In genomic region chr2:180031270-180031669, GRCm38 (mm10) we compare ENCODE assay signal across 23 mouse cellular contexts. TPM values are rescaled to one million over a fixed set of nuclear protein-coding genes. Genes with fewer than 3 reads are reported as not detected.
A peak's percentile ranks its signal among the peaks of the same experiment; 100 is the strongest.
DNase-seq lines count a peak whose midpoint lies in the region; ATAC-seq lines count a peak whose summit lies in the region.
"Had no signal": no experiment of that assay in that cellular context is flagged by ENCODE, and none has a peak within 500 bp of the region (broad histone marks: within the 10 kb centered on the region; RNA-seq: fewer than 3 reads in every experiment).

No protein-coding gene starts in this region.

- H3K36me3 ChIP-seq in heart, embryonic 12.5 days: peaks cover 85% of the 10 kb centered on the region
- peaks cover 92% of the 10 kb centered on the region for H3K36me3 ChIP-seq in heart, embryonic 10.5 days
- peaks cover 88% of the 10 kb centered on the region for H3K36me3 ChIP-seq in kidney, embryonic 15.5 days
- peaks cover 85% of the 10 kb centered on the region for H3K36me3 ChIP-seq in forebrain, embryonic 12.5 days (replicated peaks)

- H3K4me3 ChIP-seq in heart, embryonic 12.5 days: no peak overlapping the region
- no peak overlapping the region for H3K4me3 ChIP-seq in heart, embryonic 10.5 days
- no peak overlapping the region for H3K4me3 ChIP-seq in kidney, embryonic 15.5 days (replicated peaks)
- H3K4me3 ChIP-seq in forebrain, embryonic 12.5 days (replicated peaks): no peak overlapping the region
- H3K4me3 ChIP-seq: embryonic facial prominence, embryonic 12.5 days; forebrain, embryonic 13.5 days; gastrocnemius, adult 2 months; heart, embryonic 15.5 days had no signal

- H3K27me3 ChIP-seq in heart, embryonic 12.5 days (replicated peaks): no peaks in the 10 kb centered on the region
- no peaks in the 10 kb centered on the region for H3K27me3 ChIP-seq in heart, embryonic 10.5 days (ENCODE audit: insufficient read depth, poor library complexity, severe bottlenecking)
- H3K27me3 ChIP-seq in kidney, embryonic 15.5 days: no peaks in the 10 kb centered on the region
- no peaks in the 10 kb centered on the region for H3K27me3 ChIP-seq in forebrain, embryonic 12.5 days
- H3K27me3 ChIP-seq: embryonic facial prominence, embryonic 12.5 days; forebrain, embryonic 13.5 days; heart, embryonic 15.5 days had no signal

- no peaks in the 10 kb centered on the region for H3K9me3 ChIP-seq in heart, embryonic 12.5 days (replicated peaks)
- no peaks in the 10 kb centered on the region for H3K9me3 ChIP-seq in heart, embryonic 10.5 days
- no peaks in the 10 kb centered on the region for H3K9me3 ChIP-seq in kidney, embryonic 15.5 days (replicated peaks)
- H3K9me3 ChIP-seq in forebrain, embryonic 12.5 days: no peaks in the 10 kb centered on the region
- H3K9me3 ChIP-seq: embryonic facial prominence, embryonic 12.5 days; forebrain, embryonic 13.5 days; G1E; heart, embryonic 15.5 days had no signal

- DNase-seq in heart, embryonic 10.5 days (ENCODE audit: low spot score): no peak
- peak; percentile 51 for DNase-seq in kidney, adult 18-20 months
- DNase-seq in kidney, postnatal 14 days: peak; percentile 50
- no peak for DNase-seq in spleen, postnatal 14 days (ENCODE audit: low spot score in 2 of 2)
- no peak for DNase-seq in layer of hippocampus, postnatal 25 days (ENCODE audit: extremely low spot score in 1 of 2, low spot score in 1 of 2)
- DNase-seq: adrenal gland, adult 8-10 months; adrenal gland, postnatal 36 days; B cell, adult 2 months; cerebellum, adult 11 months; cerebellum, adult 9-10 months; cerebellum, postnatal 25 days; gastrocnemius, adult 2 months; gastrocnemius, postnatal 25 days; heart, postnatal 14 days had no signal

- WGBS in heart, embryonic 12.5 days: 84% methylated on average over 6 of the region's 6 CpGs
- WGBS in heart, embryonic 10.5 days: 94% methylated on average over 6 of the region's 6 CpGs
- WGBS in kidney, embryonic 15.5 days: 75% methylated on average over 6 of the region's 6 CpGs
- WGBS in forebrain, embryonic 12.5 days: 93% methylated on average over 6 of the region's 6 CpGs

- no peak overlapping the region for H3K27ac ChIP-seq in heart, embryonic 12.5 days (ENCODE audit: poor library complexity, severe bottlenecking)
- H3K27ac ChIP-seq in heart, embryonic 10.5 days: no peak overlapping the region
- 0 out of 2 replicates have a peak overlapping the region, but pooled peaks have one; percentile 11 for H3K27ac ChIP-seq in kidney, embryonic 15.5 days
- H3K27ac ChIP-seq in forebrain, embryonic 12.5 days: no peak overlapping the region
- H3K27ac ChIP-seq: embryonic facial prominence, embryonic 12.5 days; forebrain, embryonic 13.5 days; gastrocnemius, adult 2 months; heart, embryonic 15.5 days; hindbrain, embryonic 14.5 days had no signal

- no peak for ATAC-seq in heart, embryonic 12.5 days (ENCODE audit: insufficient number of reproducible peaks, low FRiP score)
- no peak for ATAC-seq in kidney, embryonic 15.5 days (replicated peaks; ENCODE audit: low FRiP score)
- no peak for ATAC-seq in forebrain, embryonic 12.5 days (ENCODE audit: low FRiP score)
- ATAC-seq: CD4-positive, CD25-positive, alpha-beta regulatory T cell, adult 4 months; forebrain, embryonic 13.5 days had no signal

- H3K4me1 ChIP-seq in heart, embryonic 12.5 days (replicated peaks): peaks cover 42% of the 10 kb centered on the region
- H3K4me1 ChIP-seq in heart, embryonic 10.5 days: peaks cover 37% of the 10 kb centered on the region
- H3K4me1 ChIP-seq in kidney, embryonic 15.5 days: peaks cover 31% of the 10 kb centered on the region
- H3K4me1 ChIP-seq in forebrain, embryonic 12.5 days: peaks cover 32% of the 10 kb centered on the region

- no peak overlapping the region for H3K4me2 ChIP-seq in heart, embryonic 12.5 days
- no peak overlapping the region for H3K4me2 ChIP-seq in kidney, embryonic 15.5 days
- no peak overlapping the region for H3K4me2 ChIP-seq in forebrain, embryonic 12.5 days
- H3K4me2 ChIP-seq: embryonic facial prominence, embryonic 12.5 days; forebrain, embryonic 13.5 days; heart, embryonic 15.5 days; hindbrain, embryonic 14.5 days had no signal

- peak overlapping the region; percentile 11; the same call in 1 of the 2 replicates for H3K9ac ChIP-seq in heart, embryonic 12.5 days
- H3K9ac ChIP-seq in kidney, embryonic 15.5 days: no peak overlapping the region
- no peak overlapping the region for H3K9ac ChIP-seq in forebrain, embryonic 12.5 days
- H3K9ac ChIP-seq: embryonic facial prominence, embryonic 12.5 days; forebrain, embryonic 13.5 days; heart, embryonic 15.5 days; hindbrain, embryonic 14.5 days had no signal

RNA-seq across cellular contexts. Expression of gene Lsm14b, which starts 6.5 kb away (rescaled TPM):
- polyA plus RNA-seq in heart, embryonic 12.5 days (2016; fragmentation: Nextera tagmentation; extraction: Ambion mirVana): 4.8 and 6.9 TPM in 2 replicates
- 4.0 and 4.9 TPM in 2 replicates for polyA plus RNA-seq in heart, embryonic 10.5 days (2016; fragmentation: Nextera tagmentation; extraction: Ambion mirVana)
- polyA plus RNA-seq in kidney, embryonic 15.5 days (2015; fragmentation: Nextera tagmentation; extraction: Ambion mirVana): 9.5 and 10.1 TPM in 2 replicates
- 100 to 1,000 TPM; 101 to 108 TPM for total RNA-seq in layer of hippocampus, postnatal 25 days (2021)
- polyA plus RNA-seq in forebrain, embryonic 12.5 days (2016; fragmentation: Nextera tagmentation; extraction: Ambion mirVana): 15.4 and 15.7 TPM in 2 replicates

RNA-seq across cellular contexts. Expression of gene Psma7, which starts 11.0 kb away (rescaled TPM):
- polyA plus RNA-seq in heart, embryonic 12.5 days (2016; fragmentation: Nextera tagmentation; extraction: Ambion mirVana): 444 and 452 TPM in 2 replicates
- 567 and 701 TPM in 2 replicates for polyA plus RNA-seq in heart, embryonic 10.5 days (2016; fragmentation: Nextera tagmentation; extraction: Ambion mirVana)
- 615 and 646 TPM in 2 replicates for polyA plus RNA-seq in kidney, embryonic 15.5 days (2015; fragmentation: Nextera tagmentation; extraction: Ambion mirVana)
- total RNA-seq in layer of hippocampus, postnatal 25 days (2021): 100 to 1,000 TPM; 181 to 185 TPM
- 666 and 694 TPM in 2 replicates for polyA plus RNA-seq in forebrain, embryonic 12.5 days (2016; fragmentation: Nextera tagmentation; extraction: Ambion mirVana)

RNA-seq across cellular contexts. Expression of gene Ss18l1, which starts 11.0 kb away (rescaled TPM):
- polyA plus RNA-seq in heart, embryonic 12.5 days (2016; fragmentation: Nextera tagmentation; extraction: Ambion mirVana): 4.2 and 4.3 TPM in 2 replicates
- polyA plus RNA-seq in heart, embryonic 10.5 days (2016; fragmentation: Nextera tagmentation; extraction: Ambion mirVana): 3.5 and 4.4 TPM in 2 replicates
- 6.3 and 6.4 TPM in 2 replicates for polyA plus RNA-seq in kidney, embryonic 15.5 days (2015; fragmentation: Nextera tagmentation; extraction: Ambion mirVana)
- 10 to 100 TPM; 37.7 to 43.3 TPM for total RNA-seq in layer of hippocampus, postnatal 25 days (2021)
- polyA plus RNA-seq in forebrain, embryonic 12.5 days (2016; fragmentation: Nextera tagmentation; extraction: Ambion mirVana): 25.0 and 29.4 TPM in 2 replicates

RNA-seq across cellular contexts. Expression of gene Mtg2, which starts 39.1 kb away (rescaled TPM):
- 23.7 and 24.4 TPM in 2 replicates for polyA plus RNA-seq in heart, embryonic 12.5 days (2016; fragmentation: Nextera tagmentation; extraction: Ambion mirVana)
- polyA plus RNA-seq in heart, embryonic 10.5 days (2016; fragmentation: Nextera tagmentation; extraction: Ambion mirVana): 28.2 and 29.7 TPM in 2 replicates
- 26.4 TPM in 2 replicates for polyA plus RNA-seq in kidney, embryonic 15.5 days (2015; fragmentation: Nextera tagmentation; extraction: Ambion mirVana)
- total RNA-seq in layer of hippocampus, postnatal 25 days (2021): 10 to 100 TPM; 17.6 to 17.9 TPM
- 31.5 and 31.6 TPM in 2 replicates for polyA plus RNA-seq in forebrain, embryonic 12.5 days (2016; fragmentation: Nextera tagmentation; extraction: Ambion mirVana)

RNA-seq across cellular contexts. Expression of gene Taf4, which starts 54.8 kb away (rescaled TPM):
- polyA plus RNA-seq in heart, embryonic 12.5 days (2016; fragmentation: Nextera tagmentation; extraction: Ambion mirVana): 2.4 and 2.7 TPM in 2 replicates
- 2.2 and 3.2 TPM in 2 replicates for polyA plus RNA-seq in heart, embryonic 10.5 days (2016; fragmentation: Nextera tagmentation; extraction: Ambion mirVana)
- polyA plus RNA-seq in kidney, embryonic 15.5 days (2015; fragmentation: Nextera tagmentation; extraction: Ambion mirVana): 3.5 and 3.9 TPM in 2 replicates
- total RNA-seq in layer of hippocampus, postnatal 25 days (2021): 10 to 100 TPM; 19.4 to 21.0 TPM
- polyA plus RNA-seq in forebrain, embryonic 12.5 days (2016; fragmentation: Nextera tagmentation; extraction: Ambion mirVana): 5.2 and 5.8 TPM in 2 replicates

Comparison
In these comparisons a context has a peak if more than half of its experiments do, and no peak if none do; other contexts are left out.
1. DNase-seq: peak in kidney, adult 18-20 months (single experiment) and kidney, postnatal 14 days (single experiment); none in heart, embryonic 10.5 days (single experiment), spleen, postnatal 14 days (0 of 2) and layer of hippocampus, postnatal 25 days (0 of 2).